Mouse (Mus musculus): ENCODE results near the gene Ifit2.

- TF ChIP-seq CTCF (IDR thresholded peaks at IDR 0.05; ENCODE audit: borderline replicate concordance, insufficient read depth, low read depth, low read length) (peak; percentile 59), POLR2A (IDR thresholded peaks at IDR 0.05; ENCODE audit: borderline replicate concordance, insufficient read depth, low read length) (no peak)
Observed at GRCm38 (mm10) chr19:34547976-34548375, 2.5 kb upstream of the Ifit2 start.
